Mouse (Mus musculus): ENCODE measurements at regions not wholly inside any gene's neighbourhood (a gene's known extent, or its start where the extent isn't known, plus 50 kb on each side); places are given as distances from the start of the nearest gene placed in this dataset.
"Not testable (repeated sequence)": the region's sequence is repeated elsewhere in the genome, so short reads cannot be mapped to it uniquely, and the experiment has no call there.

- Histone ChIP-seq H3K9ac (replicated peaks; ENCODE audit: low read length, poor library complexity, severe bottlenecking) (no peak overlapping the region), H3K4me3 (ENCODE audit: low read depth, low read length) (no peak overlapping the region), H3K36me3 (ENCODE audit: insufficient read depth, low read length) (no peaks in the 10 kb centered on the region), H3K4me1 (ENCODE audit: insufficient read depth, low read length) (no peaks in the 10 kb centered on the region), H3K27ac (ENCODE audit: low read depth, low read length) (no peak overlapping the region), H3K4me2 (ENCODE audit: low read depth, low read length, poor library complexity, severe bottlenecking) (peak overlapping the region; percentile 20; the same call in 1 of the 2 replicates), H3K9me3 (ENCODE audit: low read length) (no peaks in the 10 kb centered on the region), H3K27me3 (ENCODE audit: insufficient read depth, low read length) (no peaks in the 10 kb centered on the region)
- DNase-seq (ENCODE audit: low spot score) (no peak), ATAC-seq (ENCODE audit: low FRiP score) (no peak)
- no peak for TF ChIP-seq CTCF (IDR thresholded peaks at IDR 0.05)
- WGBS, result 65% methylated on average over 8 of the region's 8 CpGs
Measured at GRCm38 (mm10) chr6:24348481-24349062, 166.3 kb downstream of the Iqub start.

- Histone ChIP-seq H3K36me3 (ENCODE audit: insufficient read depth, low read length) (no peaks in the 10 kb centered on the region), H3K27me3 (ENCODE audit: insufficient read depth, low read length) (no peaks in the 10 kb centered on the region), H3K4me1 (ENCODE audit: insufficient read depth, low read length) (no peaks in the 10 kb centered on the region), H3K9me3 (ENCODE audit: low read length) (no peaks in the 10 kb centered on the region), H3K9ac (replicated peaks; ENCODE audit: low read length, poor library complexity, severe bottlenecking) (no peak overlapping the region), H3K4me2 (ENCODE audit: low read depth, low read length, poor library complexity, severe bottlenecking) (peak overlapping the region; percentile 20; the same call in 1 of the 2 replicates), H3K27ac (ENCODE audit: low read depth, low read length) (no peak overlapping the region), H3K4me3 (ENCODE audit: low read depth, low read length) (no peak overlapping the region)
- 45% methylated on average over 13 of the region's 13 CpGs for WGBS
- DNase-seq (ENCODE audit: low spot score) (peak; percentile 42), ATAC-seq (ENCODE audit: low FRiP score) (no peak)
- no peak for TF ChIP-seq CTCF (IDR thresholded peaks at IDR 0.05)
Measured at GRCm38 (mm10) chr6:24347745-24348480, 167.0 kb downstream of the Iqub start.

GRCm38 (mm10) chr6:24342471-24342870 is 172.4 kb downstream of the Iqub start:
- Histone ChIP-seq H3K27me3 (ENCODE audit: insufficient read depth, low read length) (no peaks in the 10 kb centered on the region), H3K9ac (replicated peaks; ENCODE audit: low read length, poor library complexity, severe bottlenecking) (no peak overlapping the region), H3K27ac (ENCODE audit: low read depth, low read length) (no peak overlapping the region), H3K4me3 (ENCODE audit: low read depth, low read length) (no peak overlapping the region), H3K4me1 (ENCODE audit: insufficient read depth, low read length) (no peaks in the 10 kb centered on the region), H3K9me3 (ENCODE audit: low read length) (no peaks in the 10 kb centered on the region), H3K4me2 (ENCODE audit: low read depth, low read length, poor library complexity, severe bottlenecking) (no peak overlapping the region), H3K36me3 (ENCODE audit: insufficient read depth, low read length) (no peaks in the 10 kb centered on the region)
- TF ChIP-seq CTCF (IDR thresholded peaks at IDR 0.05), result no peak
- DNase-seq (ENCODE audit: low spot score) (no peak), ATAC-seq (ENCODE audit: low FRiP score) (no peak)

GRCm38 (mm10) chr6:24342056-24342455 is 172.8 kb downstream of the Iqub start:
- Histone ChIP-seq H3K9me3 (ENCODE audit: low read length) (no peaks in the 10 kb centered on the region), H3K4me2 (ENCODE audit: low read depth, low read length, poor library complexity, severe bottlenecking) (no peak overlapping the region), H3K36me3 (ENCODE audit: insufficient read depth, low read length) (no peaks in the 10 kb centered on the region), H3K27me3 (ENCODE audit: insufficient read depth, low read length) (no peaks in the 10 kb centered on the region), H3K4me1 (ENCODE audit: insufficient read depth, low read length) (no peaks in the 10 kb centered on the region), H3K9ac (replicated peaks; ENCODE audit: low read length, poor library complexity, severe bottlenecking) (no peak overlapping the region), H3K4me3 (ENCODE audit: low read depth, low read length) (no peak overlapping the region), H3K27ac (ENCODE audit: low read depth, low read length) (no peak overlapping the region)
- no peak for TF ChIP-seq CTCF (IDR thresholded peaks at IDR 0.05)
- ATAC-seq (ENCODE audit: low FRiP score) (no peak), DNase-seq (ENCODE audit: low spot score) (no peak)
- 91% methylated on average over 2 of the region's 2 CpGs for WGBS

- WGBS, result 71% methylated on average over 4 of the region's 4 CpGs
- H3K27me3 ChIP-seq (ENCODE audit: insufficient read depth, low read length); DNase-seq (ENCODE audit: low spot score); H3K9me3 ChIP-seq (ENCODE audit: low read length); H3K36me3 ChIP-seq (ENCODE audit: insufficient read depth, low read length); H3K27ac ChIP-seq (ENCODE audit: low read depth, low read length); ATAC-seq (ENCODE audit: low FRiP score); H3K4me3 ChIP-seq (ENCODE audit: low read depth, low read length); H3K4me2 ChIP-seq (ENCODE audit: low read depth, low read length, poor library complexity, severe bottlenecking); H3K4me1 ChIP-seq (ENCODE audit: insufficient read depth, low read length); H3K9ac ChIP-seq (replicated peaks; ENCODE audit: low read length, poor library complexity, severe bottlenecking): not testable (repeated sequence)
Measured at GRCm38 (mm10) chr6:24340107-24340506, 172.2 kb upstream of the Slc13a1 start.

- no peaks in the 10 kb centered on the region for H3K27me3 ChIP-seq (ENCODE audit: insufficient read depth, low read length)
- no peak overlapping the region for H3K27ac ChIP-seq (ENCODE audit: low read depth, low read length)
- no peak for TF ChIP-seq CTCF (IDR thresholded peaks at IDR 0.05)
- DNase-seq (ENCODE audit: low spot score) (peak; percentile 80), ATAC-seq (ENCODE audit: low FRiP score) (no peak)
- no peaks in the 10 kb centered on the region for H3K9me3 ChIP-seq (ENCODE audit: low read length)
- H3K9ac ChIP-seq (replicated peaks; ENCODE audit: low read length, poor library complexity, severe bottlenecking), result no peak overlapping the region
- no peak overlapping the region for H3K4me2 ChIP-seq (ENCODE audit: low read depth, low read length, poor library complexity, severe bottlenecking)
- H3K4me3 ChIP-seq (ENCODE audit: low read depth, low read length), result no peak overlapping the region
- H3K4me1 ChIP-seq (ENCODE audit: insufficient read depth, low read length), result no peaks in the 10 kb centered on the region
- no peaks in the 10 kb centered on the region for H3K36me3 ChIP-seq (ENCODE audit: insufficient read depth, low read length)
Measured at GRCm38 (mm10) chr6:24325215-24325614, 157.3 kb upstream of the Slc13a1 start.
